Mouse (Mus musculus): ENCODE results near the gene Fam13a. TPM values are rescaled to one million over a fixed set of nuclear protein-coding genes. Genes with fewer than 3 reads are reported as not detected.
A peak's percentile ranks its signal among the peaks of the same experiment; 100 is the strongest.

Gene Fam13a
- total RNA-seq, 4 experiments from 2014 or later: 23.5 to 28.1 (median 24.4) TPM

DNA sequence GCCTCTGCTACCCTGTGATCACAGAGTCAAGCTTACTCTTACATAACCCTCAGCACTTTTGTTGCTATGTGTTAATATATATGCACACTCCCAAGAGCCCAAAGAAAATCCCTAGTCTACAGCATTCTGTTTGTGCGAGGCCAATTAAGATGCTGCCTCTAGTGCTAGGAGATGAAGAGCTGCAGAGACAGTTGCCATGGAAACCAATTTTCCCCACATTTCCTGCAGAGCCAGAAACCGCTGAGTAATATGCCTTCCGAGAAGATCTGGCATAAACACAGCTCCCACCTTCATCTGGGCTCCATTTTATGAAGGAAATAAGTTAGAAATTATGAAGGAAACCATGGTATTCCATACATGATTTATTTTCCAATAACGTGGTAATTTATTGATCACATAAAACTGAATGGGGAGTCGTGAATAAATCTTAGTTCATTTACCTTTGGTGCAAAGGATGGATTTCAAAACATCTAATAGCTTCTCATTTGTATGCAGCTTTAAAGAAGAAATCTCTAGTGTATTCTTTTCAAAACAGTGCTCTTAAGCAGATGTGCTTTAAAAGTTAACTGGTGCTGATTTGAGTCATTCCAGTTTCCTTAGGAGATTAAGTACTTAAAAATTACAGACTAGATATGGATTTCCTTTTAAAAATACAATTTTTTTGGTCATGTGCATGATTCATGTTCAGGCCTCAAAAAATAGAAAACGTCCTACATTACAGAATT, 91.0 kb downstream of the Fam13a start:
- DNase-seq (ENCODE audit: low spot score): no peak

GRCm38 (mm10) chr6:58932515-58933188, 91.7 kb downstream of the Fam13a start:
- DNase-seq (ENCODE audit: low spot score): no peak

- DNase-seq (ENCODE audit: low spot score): no peak
These were observed 93.2 kb downstream of the Fam13a start for GRCm38 (mm10) chr6:58931149-58931548.

DNA sequence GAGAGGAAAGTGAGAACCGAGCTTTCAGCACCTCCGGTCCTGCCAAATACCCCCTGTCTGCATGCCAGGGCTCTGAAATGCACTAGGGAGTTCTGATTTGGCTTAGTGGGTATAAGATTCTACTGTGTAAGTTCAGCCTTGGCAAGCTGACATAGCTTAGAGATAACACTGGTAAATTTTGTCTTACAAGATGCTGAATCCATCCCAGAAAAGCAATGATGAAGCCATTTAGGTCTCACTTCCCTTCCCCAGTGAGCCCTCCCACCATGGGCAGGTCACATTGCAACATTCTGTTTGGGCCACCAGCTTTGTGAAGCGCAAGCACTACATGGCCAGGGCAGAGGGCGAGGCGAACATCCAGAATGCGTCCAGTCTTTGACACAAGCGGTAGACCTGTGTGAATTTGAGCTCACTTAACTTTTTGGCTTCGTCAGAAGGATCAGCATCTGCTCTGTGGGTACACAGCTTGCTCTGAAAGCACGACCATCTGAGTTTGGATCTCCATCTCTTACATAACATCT, 94.4 kb downstream of the Fam13a start:
- peak; percentile 46 for DNase-seq (ENCODE audit: low spot score)

- peak; percentile 66 for DNase-seq (ENCODE audit: low spot score)
These were observed 96.5 kb downstream of the Fam13a start for GRCm38 (mm10) chr6:58927881-58928280.

DNA sequence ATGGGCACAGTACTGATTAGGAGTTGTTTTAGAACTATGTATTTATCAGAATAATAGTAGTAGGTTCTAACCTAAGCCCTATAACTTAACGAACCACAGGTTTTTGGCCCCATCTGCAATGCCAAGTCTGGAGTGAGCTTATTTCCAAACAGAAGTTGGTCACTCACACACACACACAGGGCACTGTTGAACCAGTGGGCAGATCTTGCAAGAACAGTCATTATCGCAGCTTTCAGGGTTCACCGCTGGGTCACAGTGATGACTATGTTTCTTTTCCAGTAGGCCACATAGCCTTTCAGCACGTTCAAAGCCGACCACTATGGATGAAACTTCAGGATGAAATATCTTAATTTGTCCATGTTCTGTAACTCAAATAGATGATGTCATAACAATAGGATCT, 101.8 kb downstream of the Fam13a start:
- no peak for DNase-seq (ENCODE audit: low spot score)

GRCm38 (mm10) chr6:58921623-58922022, 102.7 kb downstream of the Fam13a start:
- DNase-seq (ENCODE audit: low spot score): peak; percentile 16

- DNase-seq (ENCODE audit: low spot score): no peak
These were observed 103.6 kb downstream of the Fam13a start for GRCm38 (mm10) chr6:58920735-58921134.

DNA sequence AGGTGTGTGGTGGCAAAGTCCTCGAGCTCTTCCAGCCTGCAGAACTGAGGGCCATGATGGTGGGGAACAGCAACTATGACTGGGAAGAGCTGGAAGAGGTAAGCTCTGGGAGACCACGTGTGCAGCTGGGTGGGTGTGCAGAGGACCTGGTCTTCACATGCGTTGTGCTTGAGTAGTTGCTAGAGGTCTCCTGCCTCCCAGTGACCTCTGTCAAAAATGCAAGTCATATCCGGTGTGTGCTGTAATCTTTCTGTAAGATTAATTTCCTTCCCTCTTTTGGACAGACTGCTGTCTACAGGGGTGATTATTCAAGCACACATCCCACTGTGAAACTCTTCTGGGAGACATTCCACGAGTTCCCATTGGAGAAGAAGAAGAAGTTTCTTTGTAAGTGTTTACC, 107.9 kb downstream of the Fam13a start:
- DNase-seq (ENCODE audit: low spot score): no peak

DNA sequence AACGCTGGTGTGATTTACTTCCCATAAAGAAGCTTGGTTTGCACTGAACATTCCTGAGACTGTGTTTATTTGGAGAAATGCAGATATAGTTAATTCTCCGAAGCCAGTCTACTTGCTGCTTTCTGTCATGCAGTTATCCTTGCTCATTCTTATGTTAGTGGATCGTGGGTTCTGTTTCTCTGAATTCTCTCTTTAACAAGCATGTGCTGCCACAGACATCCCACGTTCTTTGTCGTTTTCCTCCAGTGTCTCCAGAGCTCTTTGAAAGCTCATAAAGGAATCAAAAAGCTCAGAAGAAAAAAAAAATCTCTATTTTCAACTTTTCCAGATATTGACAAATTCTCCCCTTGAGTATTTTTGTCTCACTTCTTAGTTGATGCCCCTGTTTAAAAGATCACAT, 110.4 kb downstream of the Fam13a start:
- no peak for DNase-seq (ENCODE audit: low spot score)

DNA sequence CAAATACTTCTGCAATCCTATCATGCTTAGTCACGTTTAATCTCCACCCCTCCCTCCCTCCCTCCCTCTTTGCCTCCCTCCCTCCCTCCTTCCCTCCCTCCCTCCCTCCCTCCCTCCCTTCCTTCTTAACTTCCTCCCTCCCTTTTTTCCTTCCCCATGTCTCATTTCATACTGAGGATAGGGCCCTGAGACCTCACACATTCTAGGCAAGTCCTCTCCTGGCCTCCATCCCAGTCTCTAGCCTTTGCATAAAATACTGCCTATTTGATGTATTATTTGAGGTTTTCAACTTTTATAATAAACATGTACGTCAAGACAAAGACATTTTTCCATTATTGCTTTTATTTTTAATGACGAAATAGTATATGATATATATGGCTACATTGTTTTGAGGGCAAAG, 110.8 kb downstream of the Fam13a start:
- DNase-seq (ENCODE audit: low spot score): no peak

DNA sequence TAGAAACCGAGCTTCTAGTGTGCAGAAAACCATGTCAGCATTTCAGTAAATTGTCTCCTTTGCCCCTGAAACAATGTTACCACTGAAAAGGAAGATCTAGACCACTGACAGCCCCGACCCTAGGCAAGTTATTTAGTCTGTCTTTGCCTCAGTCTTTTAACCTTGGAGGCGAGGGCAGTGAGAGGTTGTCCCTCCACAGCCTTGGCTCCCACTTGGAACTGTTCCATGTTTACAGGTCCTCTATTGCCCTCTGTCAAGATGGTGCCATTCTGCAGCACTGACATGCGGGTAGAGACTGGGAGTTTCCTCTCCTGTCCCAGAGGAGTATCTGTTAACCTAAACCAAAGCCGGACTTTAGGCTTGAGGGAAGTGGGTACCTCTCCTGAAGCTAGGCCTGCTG, 111.5 kb downstream of the Fam13a start:
- no peak for DNase-seq (ENCODE audit: low spot score)

- DNase-seq (ENCODE audit: low spot score): no peak
These were observed 116.6 kb downstream of the Fam13a start for GRCm38 (mm10) chr6:58907791-58908190.

DNA sequence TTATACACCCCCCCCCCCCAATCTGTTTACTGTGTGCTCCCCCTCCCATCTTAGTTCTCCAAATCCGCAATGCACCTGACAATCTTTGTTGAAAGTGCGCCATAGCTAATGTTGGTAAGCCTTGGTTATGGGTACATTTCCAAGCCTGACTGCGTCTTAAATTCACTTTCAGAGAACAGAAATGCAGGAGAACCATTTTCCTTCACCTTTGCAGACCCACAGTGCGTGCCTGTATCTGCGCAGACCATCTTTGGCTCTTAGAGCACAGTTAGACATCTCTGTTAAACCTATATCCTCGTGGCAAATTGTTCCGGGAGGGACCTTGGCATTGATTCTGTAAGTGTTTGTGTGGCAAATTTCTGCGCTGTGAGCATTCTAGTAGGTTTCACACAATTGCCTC, 117.0 kb downstream of the Fam13a start:
- DNase-seq (ENCODE audit: low spot score): no peak

- DNase-seq (ENCODE audit: low spot score): peak; percentile 15
These were observed 117.5 kb downstream of the Fam13a start, which contains the start of gene Nap1l5 for GRCm38 (mm10) chr6:58906852-58907261. Gene Nap1l5, minus strand, starts transcription at chr6:58907076.

GRCm38 (mm10) chr6:58904551-58904950, 119.8 kb downstream of the Fam13a start:
- DNase-seq (ENCODE audit: low spot score): no peak

- DNase-seq (ENCODE audit: low spot score): no peak
These were observed 121.2 kb downstream of the Fam13a start for GRCm38 (mm10) chr6:58903171-58903570.

DNA sequence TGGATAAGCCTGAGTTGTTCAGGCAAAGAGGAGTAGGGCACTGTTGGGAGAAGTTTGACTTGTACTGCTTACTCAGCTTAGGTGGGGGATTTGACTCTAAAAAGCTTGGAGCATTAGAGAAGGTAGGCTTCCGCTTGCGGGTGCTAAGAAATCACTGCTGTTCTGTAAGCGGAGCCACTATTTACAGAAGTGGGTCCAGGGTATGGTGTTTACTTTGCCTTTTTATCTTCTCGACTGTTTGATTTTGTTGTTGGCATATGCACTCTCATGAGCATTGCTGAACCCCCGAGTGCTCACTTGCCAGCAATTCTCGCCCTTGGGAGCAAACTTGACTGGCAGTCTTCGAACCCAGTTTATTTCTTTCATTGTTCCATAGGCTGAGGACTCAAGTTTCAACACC, 123.8 kb downstream of the Fam13a start:
- no peak for DNase-seq (ENCODE audit: low spot score)

DNA sequence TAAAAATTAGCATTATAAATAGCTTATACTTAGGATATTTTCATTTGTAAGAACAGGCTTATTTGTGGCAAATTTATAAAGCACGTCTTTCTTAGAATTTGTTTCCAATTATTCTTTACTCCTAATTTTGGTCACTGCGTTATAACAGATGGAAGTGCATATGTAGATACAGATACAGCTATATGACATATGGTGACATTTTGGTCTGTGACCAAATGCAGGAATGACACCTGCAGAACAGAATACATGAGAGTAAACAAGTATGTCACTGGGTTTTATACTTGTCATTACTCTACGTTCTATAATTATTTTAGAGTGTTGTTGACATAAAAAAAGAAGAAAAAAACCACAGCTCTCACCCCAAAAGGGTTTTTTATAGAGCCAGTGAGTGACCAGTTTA, 125.3 kb downstream of the Fam13a start:
- DNase-seq (ENCODE audit: low spot score): no peak

GRCm38 (mm10) chr6:58896648-58897047, 127.7 kb downstream of the Fam13a start:
- DNase-seq (ENCODE audit: low spot score): peak; percentile 56

DNA sequence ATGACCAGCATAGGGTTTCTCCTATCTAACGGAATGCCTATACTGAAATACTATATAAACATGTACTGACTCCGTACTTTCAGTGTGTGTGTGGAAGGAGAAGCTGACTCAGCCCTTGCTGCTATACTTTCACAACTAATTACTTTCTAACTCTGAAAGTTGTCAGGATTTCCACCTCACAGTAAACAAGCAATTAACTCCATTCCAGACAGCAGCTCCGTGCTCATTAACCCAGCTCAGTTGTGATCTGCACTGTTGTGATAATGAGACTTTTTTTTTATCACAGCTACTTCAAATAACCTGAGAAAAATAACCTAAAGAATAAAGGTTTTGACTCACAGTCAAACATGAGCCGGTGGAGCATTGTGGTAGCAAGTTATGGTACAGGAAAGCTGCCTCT, 129.4 kb downstream of the Fam13a start:
- no peak for DNase-seq (ENCODE audit: low spot score)

DNA sequence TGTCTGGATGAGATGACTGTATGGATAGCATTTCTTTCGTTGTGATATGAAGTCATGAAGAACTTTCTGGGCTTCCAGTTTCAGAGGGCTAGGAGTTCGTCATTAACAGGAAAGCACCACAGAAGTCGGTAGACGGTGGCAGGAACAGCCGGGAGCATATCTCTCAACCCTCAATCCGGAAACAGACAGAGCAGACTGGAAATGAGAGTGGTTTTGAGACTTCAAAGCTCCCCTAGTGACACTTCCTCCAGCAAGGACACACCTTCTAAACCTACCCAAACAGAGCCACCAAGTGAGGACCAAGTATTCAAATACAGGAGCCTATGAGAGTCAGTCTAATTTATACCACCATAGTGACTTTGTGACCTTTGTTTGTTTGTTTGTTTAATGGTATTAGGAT, 131.0 kb downstream of the Fam13a start:
- DNase-seq (ENCODE audit: low spot score): no peak

GRCm38 (mm10) chr6:58889917-58890316, 134.4 kb downstream of the Fam13a start:
- no peak for DNase-seq (ENCODE audit: low spot score)
